Mouse (Mus musculus) forebrain, embryonic 16.5 days (tissue): Measurements from ENCODE around the gene B4galnt3. TPM values are rescaled to one million over a fixed set of nuclear protein-coding genes. Genes with fewer than 3 reads are reported as not detected.

Experiments
- ATAC-seq: fragments of 200-750 bp; cut with Nextera tagmentation; 2 replicates; pipeline ENCODE4 v1.8.0; 2017; ENCODE audit warnings: mild to moderate bottlenecking, moderate library complexity
- H3K27ac ChIP-seq: fragments of 300-500 bp; sonication (generic); 2 replicates; pipeline ENCODE4 v1.5.1; 2014; ENCODE audit warnings: low read length, control low read depth
- H3K27me3 ChIP-seq: fragments of 300-500 bp; sonication (generic); replicated peaks from 2 replicates; pipeline ENCODE4 v1.6.1; 2014; ENCODE audit warnings: low read length; ENCODE audit not compliant: control insufficient read depth, insufficient read depth
- H3K36me3 ChIP-seq: fragments of 300-500 bp; sonication (generic); 2 replicates; pipeline ENCODE4 v1.6.1; 2014; ENCODE audit not compliant: control insufficient read depth, insufficient read depth
- H3K4me1 ChIP-seq: fragments of 300-500 bp; sonication (generic); replicated peaks from 2 replicates; pipeline ENCODE4 v1.6.1; 2014; ENCODE audit warnings: low read length; ENCODE audit not compliant: control insufficient read depth, insufficient read depth
- H3K4me2 ChIP-seq: fragments of 300-500 bp; sonication (generic); 2 replicates; pipeline ENCODE4 v1.6.1; 2014; ENCODE audit warnings: mild to moderate bottlenecking, low read length, control low read depth
- H3K4me3 ChIP-seq: fragments of 300-500 bp; sonication (generic); replicated peaks from 2 replicates; pipeline ENCODE4 v1.5.1; 2014; ENCODE audit warnings: mild to moderate bottlenecking, low read length, control low read depth
- H3K9ac ChIP-seq: fragments of 300-500 bp; sonication (generic); replicated peaks from 2 replicates; pipeline ENCODE4 v1.6.1; 2014; ENCODE audit warnings: low read depth, low read length, control low read depth
- H3K9me3 ChIP-seq: fragments of 300-500 bp; sonication (generic); 2 replicates; pipeline ENCODE4 v1.6.1; 2016; ENCODE audit warnings: low read length; ENCODE audit not compliant: control insufficient read depth
- WGBS: fragments of 180-500 bp; shearing (Covaris S2); extraction: QIAGEN DNeasy Blood & Tissue Kit; methylation state at CpG from one replicate; pipeline ENCODE4 v1.1.7; 2014; 5-methylcytosine and 5-hydroxymethylcytosine counted together
- polyA plus RNA-seq: library from polyadenylated mRNA; unstranded; fragments of >200 nt; fragmentation: Nextera tagmentation; extraction: Ambion mirVana; gene quantifications from 2 replicates; pipeline ENCODE4 v1.2.1, GENCODE M21; 2015

B4galnt3 gene
- polyA plus RNA-seq, 1 experiment from 2014 or later, result 0.24 TPM

DNA sequence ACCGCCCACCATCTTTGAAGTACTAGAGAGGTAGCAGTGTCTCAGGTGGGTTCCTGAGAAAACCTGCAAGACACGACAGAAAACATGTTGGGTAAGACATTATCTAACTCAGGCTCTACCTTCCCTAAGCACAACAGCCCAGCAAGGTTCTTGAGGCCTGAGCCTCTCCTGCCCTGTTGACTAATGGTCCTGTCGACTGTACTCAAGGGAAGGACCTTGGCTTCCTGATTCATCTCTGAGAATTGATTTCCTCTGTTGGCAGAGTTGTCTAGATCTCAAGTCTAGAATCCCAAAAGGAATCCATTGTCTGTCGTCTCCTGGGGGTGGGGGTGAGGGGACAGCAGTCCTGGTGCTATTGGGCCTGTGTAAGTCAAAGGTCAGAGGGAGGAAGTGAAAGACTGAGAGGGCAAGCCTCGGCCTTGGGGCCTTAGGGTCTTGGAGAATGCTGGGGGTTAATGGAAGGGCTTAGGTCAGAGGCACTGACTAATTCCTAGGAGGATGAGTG, 37.9 kb downstream of the B4galnt3 start:
- no peaks in the 10 kb centered on the region for H3K36me3 ChIP-seq
- no peak overlapping the region for H3K4me3 ChIP-seq
- H3K27ac ChIP-seq, result no peak overlapping the region
- H3K4me1 ChIP-seq, result no peaks in the 10 kb centered on the region
- H3K9ac ChIP-seq, result no peak overlapping the region
- H3K9me3 ChIP-seq, result no peaks in the 10 kb centered on the region
- no peak overlapping the region for H3K4me2 ChIP-seq
- H3K27me3 ChIP-seq, result no peaks in the 10 kb centered on the region
- no peak for ATAC-seq
- 81% methylated on average over 5 of the region's 5 CpGs for WGBS

DNA sequence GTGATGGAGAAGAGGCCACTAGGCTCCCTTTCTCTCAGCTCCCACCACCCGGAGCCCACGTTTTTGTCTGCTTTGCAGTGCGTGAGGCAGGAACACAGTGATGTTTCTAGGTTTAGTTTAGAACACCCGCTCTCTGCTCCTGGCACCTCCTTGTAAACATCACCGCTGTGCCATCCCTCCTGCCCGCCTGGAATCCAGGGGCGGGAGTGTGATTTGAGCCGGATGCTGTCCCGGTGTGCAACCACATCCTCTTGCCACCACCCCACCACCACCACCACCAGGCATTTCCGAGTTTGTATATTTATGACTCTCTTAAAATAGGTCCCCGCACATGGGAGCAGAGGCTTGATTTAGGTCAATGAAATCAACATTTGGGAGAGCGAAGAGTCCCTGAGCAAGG, 38.7 kb downstream of the B4galnt3 start:
- no peaks in the 10 kb centered on the region for H3K9me3 ChIP-seq
- H3K4me1 ChIP-seq, result no peaks in the 10 kb centered on the region
- no peaks in the 10 kb centered on the region for H3K36me3 ChIP-seq
- H3K4me3 ChIP-seq, result no peak overlapping the region
- H3K27me3 ChIP-seq, result no peaks in the 10 kb centered on the region
- H3K9ac ChIP-seq, result no peak overlapping the region
- no peak overlapping the region for H3K4me2 ChIP-seq
- H3K27ac ChIP-seq, result no peak overlapping the region
- 95% methylated on average over 12 of the region's 12 CpGs for WGBS
- no peak for ATAC-seq

DNA sequence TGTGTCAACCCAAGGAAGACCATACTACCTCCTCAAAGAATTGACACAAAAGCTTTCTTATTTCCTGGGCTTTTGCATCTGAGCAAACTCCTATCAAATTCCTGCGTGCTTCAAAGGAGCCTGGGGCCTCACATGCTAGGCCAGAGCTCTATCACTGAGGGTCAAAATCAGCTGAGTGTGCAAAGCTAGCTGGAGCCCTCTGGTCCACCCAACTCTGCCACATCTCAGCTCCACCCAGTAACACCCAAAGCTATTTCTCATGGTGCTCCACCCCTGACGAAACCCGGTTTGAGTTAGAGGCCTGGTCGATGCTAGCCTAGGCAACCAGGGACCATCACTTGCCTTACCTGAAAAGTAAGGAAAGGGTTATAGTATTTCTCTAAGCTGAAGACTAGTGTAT, 39.2 kb downstream of the B4galnt3 start:
- no peaks in the 10 kb centered on the region for H3K4me1 ChIP-seq
- H3K36me3 ChIP-seq, result no peaks in the 10 kb centered on the region
- no peaks in the 10 kb centered on the region for H3K27me3 ChIP-seq
- no peak overlapping the region for H3K9ac ChIP-seq
- ATAC-seq, result no peak
- H3K27ac ChIP-seq, result no peak overlapping the region
- no peak overlapping the region for H3K4me2 ChIP-seq
- no peaks in the 10 kb centered on the region for H3K9me3 ChIP-seq
- no peak overlapping the region for H3K4me3 ChIP-seq
- 72% methylated on average over 4 of the region's 4 CpGs for WGBS

DNA sequence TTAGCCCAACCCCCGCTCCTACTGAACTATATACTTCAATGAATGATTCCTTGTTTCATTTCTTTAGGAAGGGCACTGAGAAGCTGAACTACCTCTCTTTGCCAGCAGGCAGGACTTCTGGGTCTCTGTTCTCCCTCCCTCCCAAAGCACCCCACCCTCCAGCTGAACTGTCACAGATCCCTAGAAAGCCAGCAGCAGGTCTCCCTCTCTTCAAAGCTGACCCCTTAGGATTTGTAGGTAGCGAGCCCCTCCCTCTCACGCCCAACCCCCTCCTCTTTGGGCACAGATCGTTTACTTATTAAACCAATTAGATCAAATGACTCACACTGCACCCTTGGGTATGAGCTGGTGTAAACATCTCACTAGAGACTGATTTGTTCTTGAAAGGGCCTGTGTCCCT, 39.7 kb downstream of the B4galnt3 start:
- ATAC-seq, result no peak
- no peak overlapping the region for H3K4me2 ChIP-seq
- H3K27ac ChIP-seq, result no peak overlapping the region
- H3K9ac ChIP-seq, result no peak overlapping the region
- WGBS, result 46% methylated on average over 4 of the region's 4 CpGs
- no peak overlapping the region for H3K4me3 ChIP-seq
- no peaks in the 10 kb centered on the region for H3K36me3 ChIP-seq
- no peaks in the 10 kb centered on the region for H3K4me1 ChIP-seq
- H3K9me3 ChIP-seq, result no peaks in the 10 kb centered on the region
- no peaks in the 10 kb centered on the region for H3K27me3 ChIP-seq

DNA sequence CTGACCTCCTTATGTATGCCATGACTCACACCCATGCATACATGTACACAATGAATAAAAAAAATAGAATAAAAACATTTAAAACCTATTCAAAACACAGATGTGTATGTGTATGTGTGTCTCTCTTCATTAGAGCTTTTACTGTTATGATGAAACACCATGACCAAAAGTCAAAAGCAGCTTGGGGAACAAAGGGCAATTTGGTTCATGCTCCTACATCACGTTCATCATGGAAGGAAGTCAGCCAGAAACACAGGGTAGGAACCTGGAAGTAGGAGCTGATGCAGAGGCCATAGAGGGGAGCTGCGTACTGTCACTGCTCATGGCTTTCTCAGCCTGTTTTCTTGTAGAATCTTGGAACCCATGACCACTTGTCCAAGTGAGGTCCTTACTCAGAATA, 41.6 kb downstream of the B4galnt3 start:
- no peaks in the 10 kb centered on the region for H3K27me3 ChIP-seq
- WGBS, result 95% methylated on average over 2 of the region's 2 CpGs
- H3K9ac ChIP-seq, result no peak overlapping the region
- no peak for ATAC-seq
- H3K4me2 ChIP-seq, result no peak overlapping the region
- H3K36me3 ChIP-seq, result no peaks in the 10 kb centered on the region
- no peaks in the 10 kb centered on the region for H3K4me1 ChIP-seq
- H3K9me3 ChIP-seq, result no peaks in the 10 kb centered on the region
- no peak overlapping the region for H3K4me3 ChIP-seq
- no peak overlapping the region for H3K27ac ChIP-seq

DNA sequence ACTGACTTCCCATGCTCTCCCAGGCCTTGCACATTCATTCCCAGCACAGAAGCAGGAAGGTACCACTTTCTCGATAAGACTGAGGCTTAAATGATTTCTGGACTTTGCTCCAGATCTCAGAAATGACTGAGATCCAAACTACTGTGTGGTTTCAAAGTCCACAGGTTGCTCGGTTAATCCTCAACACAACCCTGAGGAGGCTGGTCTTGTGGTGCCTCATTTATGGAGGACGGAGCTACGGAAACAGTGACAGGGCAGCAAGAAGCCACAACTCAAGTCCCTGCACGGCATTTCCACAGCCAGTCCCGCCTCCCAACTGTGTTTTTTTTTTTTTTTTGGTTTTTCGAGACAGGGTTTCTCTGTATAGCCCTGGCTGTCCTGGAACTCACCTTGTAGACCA, 43.3 kb downstream of the B4galnt3 start:
- Histone ChIP-seq H3K9ac (no peak overlapping the region), H3K4me1 (no peaks in the 10 kb centered on the region), H3K4me3 (no peak overlapping the region), H3K4me2 (no peak overlapping the region), H3K27me3 (no peaks in the 10 kb centered on the region), H3K9me3 (no peaks in the 10 kb centered on the region), H3K27ac (no peak overlapping the region), H3K36me3 (no peaks in the 10 kb centered on the region)
- 88% methylated on average over 7 of the region's 7 CpGs for WGBS
- ATAC-seq, result no peak

DNA sequence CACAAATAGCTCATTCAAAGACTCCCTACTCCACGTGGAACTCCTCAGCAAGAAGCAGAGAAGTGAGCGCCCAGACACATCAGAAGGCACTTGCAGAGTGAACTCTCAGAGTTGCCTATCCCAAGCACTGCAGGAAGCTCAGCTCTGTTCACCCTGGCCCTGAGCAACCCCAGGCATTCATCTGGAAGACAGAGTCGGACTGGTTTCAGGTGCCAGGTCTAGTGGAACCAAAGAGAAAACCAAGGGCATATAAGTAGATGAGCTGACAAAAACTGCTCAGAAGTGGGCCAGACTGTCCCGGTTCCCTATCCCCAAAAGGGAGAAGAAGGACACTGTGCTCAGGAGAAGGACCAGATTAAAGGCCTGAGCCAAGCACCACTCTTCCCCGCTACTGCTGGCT, 44.5 kb downstream of the B4galnt3 start:
- Histone ChIP-seq H3K36me3 (no peaks in the 10 kb centered on the region), H3K4me3 (no peak overlapping the region), H3K9ac (no peak overlapping the region), H3K27me3 (no peaks in the 10 kb centered on the region), H3K9me3 (no peaks in the 10 kb centered on the region), H3K27ac (no peak overlapping the region), H3K4me1 (no peaks in the 10 kb centered on the region), H3K4me2 (no peak overlapping the region)
- no peak for ATAC-seq
- 78% methylated on average over 5 of the region's 5 CpGs for WGBS

DNA sequence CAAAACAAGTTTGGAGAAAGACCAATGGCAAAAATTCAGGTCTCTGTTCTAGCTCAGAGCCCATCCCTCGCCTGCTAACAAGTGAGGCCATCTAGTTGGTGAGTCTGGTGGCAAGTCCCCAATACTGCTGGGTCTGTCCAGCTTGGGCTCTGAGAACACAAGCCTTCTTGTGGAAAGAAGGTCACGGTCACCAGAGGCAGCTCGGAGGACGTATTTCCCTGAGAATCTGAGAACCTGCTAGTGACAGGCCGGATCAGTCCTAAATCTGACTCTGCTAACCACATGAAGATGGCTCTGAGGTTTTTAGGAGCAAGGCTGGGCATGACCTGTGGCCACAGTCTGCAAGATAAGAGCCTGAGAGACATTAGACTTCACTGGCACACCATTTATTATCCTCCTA, 47.7 kb downstream of the B4galnt3 start:
- no peak overlapping the region for H3K4me2 ChIP-seq
- no peak for ATAC-seq
- H3K36me3 ChIP-seq, result no peaks in the 10 kb centered on the region
- WGBS, result 88% methylated on average over 5 of the region's 5 CpGs
- no peak overlapping the region for H3K27ac ChIP-seq
- H3K4me1 ChIP-seq, result no peaks in the 10 kb centered on the region
- H3K4me3 ChIP-seq, result no peak overlapping the region
- H3K9ac ChIP-seq, result no peak overlapping the region
- no peaks in the 10 kb centered on the region for H3K27me3 ChIP-seq
- no peaks in the 10 kb centered on the region for H3K9me3 ChIP-seq

DNA sequence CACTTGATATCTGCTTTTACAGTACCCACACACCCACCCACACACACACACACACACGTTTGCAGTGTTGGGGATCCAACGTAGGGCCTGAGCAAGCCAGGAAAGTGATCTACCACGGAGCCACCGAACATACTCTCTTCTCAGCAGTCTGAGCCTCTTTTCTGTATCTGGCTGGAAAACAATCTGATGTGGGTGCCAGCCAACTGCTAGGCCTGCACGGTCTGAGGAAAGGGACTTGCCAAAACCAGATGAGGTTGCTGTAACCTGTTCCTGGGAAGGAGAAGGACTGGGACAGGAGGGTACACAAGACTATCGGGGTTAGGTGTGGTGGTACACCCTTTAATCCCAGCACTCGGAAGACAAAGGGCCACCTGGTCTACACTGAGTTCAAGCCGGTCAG, 51.1 kb downstream of the B4galnt3 start:
- no peak for ATAC-seq
- H3K4me3 ChIP-seq, result no peak overlapping the region
- H3K9ac ChIP-seq, result no peak overlapping the region
- no peak overlapping the region for H3K4me2 ChIP-seq
- no peaks in the 10 kb centered on the region for H3K36me3 ChIP-seq
- H3K4me1 ChIP-seq, result no peaks in the 10 kb centered on the region
- no peaks in the 10 kb centered on the region for H3K9me3 ChIP-seq
- no peak overlapping the region for H3K27ac ChIP-seq
- H3K27me3 ChIP-seq, result no peaks in the 10 kb centered on the region
- 74% methylated on average over 8 of the region's 8 CpGs for WGBS

DNA sequence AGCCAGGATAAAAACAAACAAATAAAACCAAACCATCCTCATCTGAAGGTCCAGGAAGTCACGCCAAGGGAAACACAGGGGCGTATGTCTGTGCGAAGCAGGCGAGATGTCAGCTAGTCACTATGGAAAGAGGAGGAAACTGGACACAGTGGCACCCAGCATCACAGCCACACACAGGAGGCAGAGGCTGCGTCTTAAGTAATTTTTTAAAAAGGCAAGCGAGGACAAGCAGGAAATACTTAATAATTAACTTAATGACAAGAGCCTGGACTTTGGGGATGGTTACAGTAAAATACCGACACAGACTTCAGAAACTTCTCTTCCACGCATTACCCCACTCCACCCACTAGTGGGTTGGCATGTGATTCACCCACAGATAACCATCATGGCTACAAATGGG, 51.8 kb downstream of the B4galnt3 start:
- H3K9ac ChIP-seq, result no peak overlapping the region
- H3K4me3 ChIP-seq, result no peak overlapping the region
- no peak overlapping the region for H3K4me2 ChIP-seq
- no peaks in the 10 kb centered on the region for H3K4me1 ChIP-seq
- no peak for ATAC-seq
- WGBS, result 90% methylated on average over 8 of the region's 8 CpGs
- no peaks in the 10 kb centered on the region for H3K9me3 ChIP-seq
- no peaks in the 10 kb centered on the region for H3K27me3 ChIP-seq
- no peak overlapping the region for H3K27ac ChIP-seq
- no peaks in the 10 kb centered on the region for H3K36me3 ChIP-seq
